ENCODE assay signal across 10 mouse cellular contexts in genomic region chr1:86614269-86614668, GRCm38 (mm10). TPM values are rescaled to one million over a fixed set of nuclear protein-coding genes. Genes with fewer than 3 reads are reported as not detected.
DNase-seq lines count a peak whose midpoint lies in the region; ATAC-seq and TF ChIP-seq lines count a peak whose summit lies in the region.
"Had no signal": no experiment of that assay in that cellular context is flagged by ENCODE, and none has a peak within 500 bp of the region (broad histone marks: within the 10 kb centered on the region; RNA-seq: fewer than 3 reads in every experiment).

No protein-coding gene starts in this region.

- H3K9ac ChIP-seq in heart, adult 2 months (ENCODE audit: low read depth, low read length): no peak overlapping the region
- H3K9ac ChIP-seq: heart, embryonic 13.5 days had no signal

- no peak overlapping the region for H3K27ac ChIP-seq in heart, adult 2 months
- H3K27ac ChIP-seq: heart, embryonic 13.5 days had no signal

- no peaks in the 10 kb centered on the region for H3K79me2 ChIP-seq in heart, adult 2 months (replicated peaks; ENCODE audit: control insufficient read depth, insufficient read depth, low read length)

- no peak for TF ChIP-seq POLR2A in heart, adult 2 months (IDR thresholded peaks at IDR 0.05; ENCODE audit: insufficient read depth, low read depth, low read length)
- TF ChIP-seq POLR2A in lung, adult 2 months (IDR thresholded peaks at IDR 0.05; ENCODE audit: borderline replicate concordance, extremely low read depth, low read depth, low read length): no peak

- no peak overlapping the region for H3K4me3 ChIP-seq in heart, adult 2 months
- no peak overlapping the region for H3K4me3 ChIP-seq in lung, adult 2 months (replicated peaks; ENCODE audit: extremely low read depth, low read depth, low read length)
- H3K4me3 ChIP-seq: heart, embryonic 13.5 days; myocyte had no signal

- intact Hi-C loops in heart, adult 2 months (cut with DNase I): loop anchor here (1.0 kb wide), 1 partner anchor 428 kb away; no protein-coding TSS in a partner anchor
- intact Hi-C loops in heart, postnatal 14 days (cut with DNase I): no loop called here

- no peaks in the 10 kb centered on the region for H3K36me3 ChIP-seq in heart, adult 2 months (ENCODE audit: control insufficient read depth, insufficient read depth, low read length)

- no peaks in the 10 kb centered on the region for H3K27me3 ChIP-seq in heart, adult 2 months (ENCODE audit: control insufficient read depth, insufficient read depth, low read length)
- H3K27me3 ChIP-seq: heart, embryonic 13.5 days had no signal

- no peak for DNase-seq in heart, adult 2 months
- DNase-seq in heart, postnatal 14 days: no peak
- DNase-seq in lung, adult 2 months: no peak
- DNase-seq in lung, postnatal 4 days: no peak
- peak; percentile 33 for DNase-seq in R1 (ENCODE audit: low read depth, low spot score)
- DNase-seq in right cerebral cortex, postnatal 14 days: no peak
- DNase-seq in urinary bladder, postnatal 4 days (ENCODE audit: low spot score in 2 of 2): no peak

- peak; percentile 75 for TF ChIP-seq CTCF in heart, adult 2 months (IDR thresholded peaks at IDR 0.05)
- peak; percentile 14; the same call in 1 of the 2 replicates for TF ChIP-seq CTCF in lung, adult 2 months (IDR thresholded peaks at IDR 0.05; ENCODE audit: insufficient read depth, low read length)

- no peaks in the 10 kb centered on the region for H3K4me1 ChIP-seq in heart, adult 2 months (ENCODE audit: control insufficient read depth, insufficient read depth, low read length)
- no peaks in the 10 kb centered on the region for H3K4me1 ChIP-seq in lung, adult 2 months (ENCODE audit: control insufficient read depth, insufficient read depth, low read length)
- H3K4me1 ChIP-seq: heart, embryonic 13.5 days had no signal

- peak; percentile 67 for ATAC-seq in megakaryocyte progenitor cell, adult 5-6 weeks (replicated peaks; ENCODE audit: poor library complexity)

- no peak for TF ChIP-seq EP300 in heart, adult 2 months (IDR thresholded peaks at IDR 0.05; ENCODE audit: insufficient read depth, low read depth, low read length)

RNA-seq across cellular contexts. Expression of gene Cops7b, which starts 31.6 kb away (rescaled TPM):
- total RNA-seq in heart, adult 2 months (2021): 10 to 100 TPM; 11.2 to 12.0 TPM
- 18.2 and 22.4 TPM in 2 replicates for polyA plus RNA-seq in heart, adult 2 months (2012; rRNA removed)
- 10 to 100 TPM; 10.8 to 11.5 TPM for total RNA-seq in heart, postnatal 14 days (2021)
- polyA plus RNA-seq in lung, adult 2 months (2012; rRNA removed): 23.2 and 30.2 TPM in 2 replicates
- total RNA-seq in megakaryocyte progenitor cell, adult 5-6 weeks (2015): 9.3 and 13.2 TPM in 2 replicates
- total RNA-seq in megakaryocyte progenitor cell, adult 5-6 weeks (2017): 19.5 and 22.7 TPM in 2 replicates

RNA-seq across cellular contexts. Expression of gene Pde6d, which starts 31.8 kb away (rescaled TPM):
- 10 to 100 TPM; 40.4 to 47.6 TPM for total RNA-seq in heart, adult 2 months (2021)
- polyA plus RNA-seq in heart, adult 2 months (2012; rRNA removed): 27.9 and 39.2 TPM in 2 replicates
- 10 to 100 TPM; 40.3 to 44.5 TPM for total RNA-seq in heart, postnatal 14 days (2021)
- polyA plus RNA-seq in lung, adult 2 months (2012; rRNA removed): 15.8 and 20.8 TPM in 2 replicates
- 60.3 and 71.2 TPM in 2 replicates for total RNA-seq in megakaryocyte progenitor cell, adult 5-6 weeks (2015)
- 17.9 and 23.6 TPM in 2 replicates for total RNA-seq in megakaryocyte progenitor cell, adult 5-6 weeks (2017)

RNA-seq across cellular contexts. Expression of gene Nppc, which starts 56.1 kb away (rescaled TPM):
- total RNA-seq in heart, adult 2 months (2021): not detected
- polyA plus RNA-seq in heart, adult 2 months (2012; rRNA removed): 0.14 TPM in 1 of 2 replicates, not detected in the other
- under 1 TPM; 0.62 to 0.63 TPM for total RNA-seq in heart, postnatal 14 days (2021)
- 0.11 and 0.19 TPM in 2 replicates for polyA plus RNA-seq in lung, adult 2 months (2012; rRNA removed)
- not detected in 2 replicates for total RNA-seq in megakaryocyte progenitor cell, adult 5-6 weeks (2015)
- total RNA-seq in megakaryocyte progenitor cell, adult 5-6 weeks (2017): 0.41 TPM in 1 of 2 replicates, not detected in the other
